Mouse (Mus musculus): ENCODE results near the gene Dnah1. TPM values are rescaled to one million over a fixed set of nuclear protein-coding genes. Genes with fewer than 3 reads are reported as not detected.

The Dnah1 gene
- total RNA-seq (2021), result 1 to 10 TPM; 4.4 TPM

DNA sequence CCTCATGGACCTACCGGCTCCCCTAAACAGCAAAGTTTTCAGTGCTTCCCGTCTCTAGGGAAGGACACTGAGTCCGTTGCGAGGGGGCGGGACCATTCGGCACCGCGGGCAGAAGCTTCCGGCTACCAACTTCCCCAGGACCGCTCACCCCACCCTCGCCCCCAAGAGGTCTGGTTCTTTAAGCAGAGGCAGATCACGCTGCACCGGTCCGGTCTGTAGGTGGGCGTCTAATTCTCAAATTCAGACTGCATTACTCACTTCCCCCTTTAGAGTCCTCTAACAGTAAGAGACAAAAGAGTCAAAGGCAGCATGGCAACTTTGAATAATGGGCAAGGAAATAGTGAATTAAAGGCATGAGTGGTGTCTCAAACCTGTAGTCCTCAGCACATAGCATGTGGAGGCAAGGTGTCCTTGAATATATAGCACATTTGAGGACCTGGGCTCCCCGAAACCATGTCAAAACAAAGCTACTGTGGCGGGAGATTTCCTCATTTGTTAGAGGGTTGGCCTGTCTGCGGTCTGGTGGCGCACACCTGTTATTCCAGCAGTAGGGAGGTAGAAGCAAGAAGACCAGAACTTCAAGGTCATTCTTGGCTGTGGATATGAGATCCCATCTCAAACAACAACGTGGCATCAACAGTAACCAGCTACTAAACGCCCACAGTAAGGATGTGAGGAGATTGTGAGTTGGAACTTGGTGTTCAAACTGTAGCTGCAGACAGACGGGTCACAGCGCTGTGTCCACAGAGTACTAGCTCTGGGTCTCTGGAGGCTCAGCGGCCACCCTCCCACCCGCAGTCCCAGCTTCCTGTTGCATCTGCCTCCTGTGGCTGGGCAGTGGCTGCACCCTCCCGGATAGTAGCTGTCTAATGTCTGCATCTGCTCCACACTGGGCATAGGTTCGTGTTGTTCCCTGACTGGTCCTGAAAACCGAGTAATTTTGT lies at the start of gene Dnah1:
Dnah1 (minus strand) TSS at position 48 of the 944 bp plus-strand sequence.
- peak in 1 of 2 experiments; percentile 26 for DNase-seq (ENCODE audit: extremely low spot score in 1 of 2, low spot score in 1 of 2)

DNA sequence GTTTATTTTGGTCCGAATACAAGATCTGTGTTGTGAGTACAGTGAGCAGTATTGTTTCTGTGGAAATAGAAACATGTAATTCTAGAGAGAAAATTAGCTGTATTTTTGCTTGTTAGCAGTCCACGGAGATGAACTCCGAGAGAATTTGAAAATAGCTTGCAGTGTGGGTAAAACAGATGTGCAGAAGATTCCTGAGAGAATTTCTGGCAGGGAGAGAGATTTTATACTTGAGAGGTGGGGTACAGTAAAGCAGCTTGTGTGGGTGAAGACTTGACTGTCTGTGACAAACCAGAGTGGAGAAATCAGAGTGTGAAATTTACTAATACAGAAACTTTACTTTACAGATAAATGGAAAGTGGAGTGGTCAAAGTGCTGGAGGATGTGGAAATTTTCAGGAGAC lies 45.7 kb upstream of the Dnah1 start:
- no peak for DNase-seq (ENCODE audit: extremely low spot score in 1 of 2, low spot score in 1 of 2)

DNA sequence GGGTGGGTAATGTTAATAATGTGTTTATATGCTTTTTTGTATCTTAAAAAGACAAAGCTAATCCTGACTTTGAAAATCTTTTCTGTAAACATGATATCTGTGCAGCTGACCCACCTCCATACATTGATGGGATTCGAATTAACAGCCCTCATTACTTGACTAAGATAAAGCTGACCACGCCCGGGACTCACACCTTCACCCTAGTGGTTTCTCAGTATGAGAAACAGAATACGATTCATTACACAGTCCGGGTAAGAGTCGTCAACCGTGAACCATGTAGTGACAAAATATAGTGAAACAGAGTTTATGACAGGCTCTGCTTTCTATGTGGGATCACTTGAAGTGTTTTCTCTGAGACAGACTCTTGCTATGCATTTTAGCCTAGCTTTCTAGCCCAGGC lies 44.3 kb upstream of the Dnah1 start:
- DNase-seq (ENCODE audit: extremely low spot score in 1 of 2, low spot score in 1 of 2), result no peak

DNA sequence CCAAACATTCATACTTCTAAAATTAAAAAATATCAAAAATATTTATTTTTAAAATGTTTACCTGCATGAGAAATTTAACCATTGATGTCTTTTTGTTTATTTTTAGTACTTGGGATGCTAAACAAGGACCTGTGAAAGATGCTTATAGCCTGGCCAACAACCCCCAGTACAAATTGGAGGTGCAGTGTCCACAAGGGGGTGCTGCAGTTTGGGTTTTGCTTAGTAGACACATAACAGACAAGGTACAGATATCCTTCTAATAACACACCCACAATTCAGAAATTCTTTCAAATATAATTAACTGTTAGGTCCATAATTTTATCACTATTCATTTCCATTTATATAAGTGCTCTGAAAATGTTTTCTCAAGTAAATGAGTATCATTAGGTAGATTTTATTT lies 41.7 kb upstream of the Dnah1 start:
- peak in 1 of 2 experiments; percentile 84 for DNase-seq (ENCODE audit: extremely low spot score in 1 of 2, low spot score in 1 of 2)

DNA sequence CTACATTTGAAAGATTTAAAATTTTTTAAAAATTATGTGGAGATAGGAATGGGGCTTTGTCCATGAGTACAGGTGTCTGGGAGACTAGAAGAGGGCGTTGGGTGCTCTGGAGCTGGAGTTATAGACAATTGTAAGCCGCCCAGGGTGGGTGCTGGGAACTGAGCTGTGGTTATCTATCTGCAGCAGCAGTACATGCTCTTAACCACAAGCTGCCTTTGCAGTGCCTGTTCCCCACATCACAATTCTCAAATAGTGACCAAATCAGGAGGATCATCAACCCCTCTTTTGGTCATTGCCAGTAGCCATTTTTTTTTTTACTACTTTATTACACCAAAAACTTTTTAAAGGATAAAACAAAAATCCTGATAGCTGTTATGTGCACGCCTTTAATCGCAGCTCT lies 40.9 kb upstream of the Dnah1 start:
- DNase-seq (ENCODE audit: extremely low spot score in 1 of 2, low spot score in 1 of 2), result no peak

DNA sequence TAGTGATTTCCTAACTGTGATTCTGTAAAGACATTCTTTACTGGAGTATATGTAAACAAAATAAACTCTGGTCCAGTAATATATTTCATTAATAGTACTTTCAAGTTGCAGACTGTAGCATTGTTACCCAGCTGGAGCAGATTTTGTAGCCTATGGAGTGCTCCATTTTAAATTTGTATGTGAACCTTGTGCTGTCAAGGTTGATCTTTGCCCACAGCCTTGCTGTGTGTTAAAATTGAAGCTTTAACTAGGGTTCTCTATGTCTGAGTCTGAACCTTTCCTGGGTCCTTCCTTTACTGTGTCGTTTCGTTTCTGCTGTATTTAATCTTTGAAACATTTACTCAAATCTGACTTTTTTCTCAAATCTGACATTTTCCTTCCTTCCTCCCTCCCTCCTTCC lies 38.5 kb upstream of the Dnah1 start:
- DNase-seq (ENCODE audit: extremely low spot score in 1 of 2, low spot score in 1 of 2), result no peak

DNA sequence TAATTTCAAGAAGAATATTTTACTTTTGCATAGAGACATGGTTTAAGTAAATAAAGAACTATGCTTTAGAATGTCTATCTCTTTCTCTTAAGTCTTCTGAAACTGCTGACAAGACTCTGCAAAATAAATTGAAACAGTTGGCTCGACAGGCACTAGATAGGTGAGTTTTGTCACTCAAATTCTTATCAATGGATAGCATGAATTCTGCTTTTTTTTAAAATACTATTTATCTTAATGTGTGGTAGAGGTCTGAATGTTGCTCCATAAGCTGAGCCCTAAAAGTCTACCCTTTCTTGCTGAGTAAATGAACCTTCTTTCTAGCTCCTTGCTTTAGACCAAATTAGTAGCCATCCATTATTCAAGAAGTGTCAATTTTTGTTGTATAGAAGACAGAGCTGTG lies 21.7 kb upstream of the Dnah1 start:
- no peak for DNase-seq (ENCODE audit: extremely low spot score in 1 of 2, low spot score in 1 of 2)

DNA sequence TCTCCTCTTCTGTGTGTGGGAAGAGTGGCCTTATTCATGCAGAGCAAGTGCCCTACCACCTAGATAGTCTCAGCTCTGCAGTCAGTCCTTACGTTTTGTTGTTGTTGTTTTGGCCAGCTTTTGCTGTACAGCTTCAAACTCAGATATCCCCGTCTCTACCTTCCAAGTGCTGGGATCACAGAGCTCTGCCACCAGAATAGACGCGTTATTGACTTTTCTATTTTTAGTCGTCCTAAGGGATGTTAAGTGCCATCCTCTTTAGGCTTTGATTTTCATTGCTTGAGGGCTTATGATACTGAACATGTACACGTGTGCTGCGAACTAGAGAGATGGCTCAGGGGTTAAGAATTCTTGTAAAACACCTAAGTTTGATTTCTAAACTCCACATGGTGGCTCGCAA lies 19.5 kb upstream of the Dnah1 start:
- no peak for DNase-seq (ENCODE audit: extremely low spot score in 1 of 2, low spot score in 1 of 2)

DNA sequence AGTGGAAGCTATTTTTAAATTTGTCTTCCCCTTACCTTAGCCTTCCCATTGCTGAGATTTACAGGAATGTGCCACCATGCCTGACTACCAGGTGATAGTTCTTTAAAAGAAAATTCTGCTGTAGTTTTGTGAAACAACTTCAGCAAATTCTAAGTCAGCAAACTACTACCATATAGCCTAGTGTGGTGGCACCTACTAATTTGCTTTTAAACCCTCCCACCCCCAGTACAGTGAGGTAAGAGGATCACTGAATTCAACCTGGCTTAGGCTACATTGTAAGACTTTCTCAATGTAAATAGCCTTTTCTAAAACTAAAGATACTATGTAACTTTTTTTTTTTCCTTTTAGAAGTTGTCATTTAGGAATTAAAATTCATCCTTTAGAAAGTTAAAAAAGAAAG lies 14.3 kb upstream of the Dnah1 start:
- DNase-seq (ENCODE audit: extremely low spot score in 1 of 2, low spot score in 1 of 2), result no peak

DNA sequence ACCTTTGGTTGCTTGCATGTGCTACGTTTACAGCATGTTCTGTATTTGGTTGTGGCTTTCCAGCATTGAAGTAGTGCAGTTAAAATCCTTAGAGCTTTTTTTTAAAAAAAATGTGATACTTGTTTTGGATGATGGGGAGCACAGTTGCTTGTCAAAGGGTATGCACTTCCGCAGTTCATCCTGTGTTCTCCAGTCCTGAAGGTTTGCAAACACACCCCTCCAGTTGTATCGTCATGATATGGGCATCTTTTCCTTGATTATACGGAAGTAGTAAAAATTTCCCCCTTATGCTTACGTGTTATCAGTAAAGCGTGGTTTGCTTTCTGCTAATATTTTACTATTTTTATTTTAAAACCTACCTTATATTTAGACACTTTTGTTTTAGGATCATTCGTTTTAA lies 13.7 kb upstream of the Dnah1 start:
- DNase-seq (ENCODE audit: extremely low spot score in 1 of 2, low spot score in 1 of 2), result no peak

DNA sequence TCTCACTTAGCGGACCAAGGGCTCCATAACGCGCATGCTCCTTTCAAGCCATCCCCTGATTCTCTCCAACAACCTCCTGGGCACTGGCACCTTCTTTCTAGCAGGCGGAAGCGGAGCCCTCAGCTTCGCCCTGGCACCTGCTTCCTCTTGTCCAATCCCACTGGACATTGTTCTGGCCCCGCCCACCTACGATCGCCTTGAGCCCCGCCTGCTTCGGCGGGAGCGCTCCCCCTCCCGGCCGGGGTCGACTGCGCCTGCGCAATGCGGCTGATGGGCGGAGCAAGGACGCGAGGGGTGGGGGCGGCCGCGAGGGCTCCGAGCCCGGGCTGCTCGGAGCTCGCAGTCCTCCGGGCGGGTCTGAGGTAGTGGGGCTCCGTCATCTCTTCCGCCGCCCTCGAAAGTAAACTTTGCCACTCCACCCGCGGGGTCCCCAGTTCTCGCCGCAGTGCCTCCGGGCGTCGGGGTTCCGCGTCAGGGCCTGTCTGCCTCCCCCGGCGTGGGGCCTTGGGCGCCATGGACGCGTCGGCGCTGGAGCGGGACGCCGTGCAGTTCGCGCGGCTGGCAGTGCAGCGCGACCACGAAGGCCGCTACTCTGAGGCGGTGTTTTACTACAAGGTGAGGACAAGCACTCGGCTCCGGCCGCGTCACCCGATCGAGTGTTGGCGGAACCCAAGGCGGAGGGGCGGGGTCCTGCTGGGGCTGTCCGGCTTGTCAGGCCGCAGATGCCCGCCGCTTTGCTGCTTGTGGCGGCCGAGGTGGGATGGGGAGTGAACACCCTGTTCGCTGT lies 12.9 kb upstream of the Dnah1 start, which contains the start of gene Capn7:
Capn7 (plus strand) TSS at position 270 of the 787 bp plus-strand sequence.
- DNase-seq (ENCODE audit: extremely low spot score in 1 of 2, low spot score in 1 of 2), result peak; percentile 98

DNA sequence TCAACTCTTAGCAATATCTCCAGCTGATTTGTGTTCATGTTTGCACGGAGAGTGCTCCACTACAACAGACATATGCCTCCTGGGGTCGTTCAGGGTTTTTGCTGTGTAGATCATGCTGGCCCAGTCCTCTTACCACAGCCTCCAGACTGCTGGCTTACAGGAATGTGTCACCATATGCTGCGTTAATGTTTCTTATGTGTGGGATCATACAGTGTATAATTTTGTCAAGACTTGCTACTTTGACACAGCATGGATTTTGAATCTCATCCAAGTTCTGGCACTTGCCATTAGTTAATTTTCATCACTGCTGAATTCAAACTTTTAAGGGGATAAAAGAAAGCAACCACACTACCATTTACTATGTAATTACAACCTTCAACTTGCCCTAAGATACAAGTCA lies 12.1 kb upstream of the Dnah1 start:
- DNase-seq (ENCODE audit: extremely low spot score in 1 of 2, low spot score in 1 of 2), result no peak

DNA sequence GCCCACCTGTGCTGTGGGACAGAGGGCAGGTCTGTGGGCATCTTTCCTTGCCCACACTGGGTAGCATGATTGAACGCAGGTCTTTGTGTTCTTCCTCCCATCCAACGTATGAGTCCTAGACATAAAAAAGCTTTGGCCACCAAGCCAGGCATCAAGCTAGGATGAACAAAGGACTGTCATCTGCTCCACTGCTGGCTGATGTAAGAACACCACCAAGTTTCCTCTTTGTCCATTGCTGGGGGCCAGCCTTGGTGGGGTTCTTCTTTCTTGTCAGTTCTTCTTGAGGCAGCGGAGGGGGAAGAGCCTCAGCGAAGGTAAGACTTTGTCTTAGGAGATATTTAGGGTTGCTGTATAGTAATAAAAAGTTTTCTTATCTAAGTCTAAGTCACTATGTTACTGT lies 7.3 kb upstream of the Dnah1 start:
- DNase-seq (ENCODE audit: extremely low spot score in 1 of 2, low spot score in 1 of 2), result no peak

DNA sequence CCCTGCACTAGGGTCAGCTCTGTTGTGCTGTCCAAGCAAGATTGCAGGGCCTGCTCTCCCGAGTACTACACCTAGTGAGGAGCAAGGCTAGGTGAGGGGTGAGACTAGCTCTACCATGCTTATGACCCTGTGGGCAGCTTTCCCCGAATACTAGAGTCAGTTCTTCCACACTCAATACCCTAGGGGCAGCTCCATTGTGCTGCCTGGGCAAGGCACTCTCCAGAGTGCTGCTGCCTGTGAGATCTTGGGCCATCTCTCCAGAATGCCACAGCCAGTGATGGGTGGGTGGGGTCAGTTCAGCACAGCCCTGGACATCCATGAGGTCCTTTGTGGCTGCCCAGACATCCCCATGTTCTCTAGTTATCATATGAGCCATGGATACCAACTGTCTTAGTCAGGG lies 6.0 kb upstream of the Dnah1 start:
- DNase-seq (ENCODE audit: extremely low spot score in 1 of 2, low spot score in 1 of 2), result no peak

DNA sequence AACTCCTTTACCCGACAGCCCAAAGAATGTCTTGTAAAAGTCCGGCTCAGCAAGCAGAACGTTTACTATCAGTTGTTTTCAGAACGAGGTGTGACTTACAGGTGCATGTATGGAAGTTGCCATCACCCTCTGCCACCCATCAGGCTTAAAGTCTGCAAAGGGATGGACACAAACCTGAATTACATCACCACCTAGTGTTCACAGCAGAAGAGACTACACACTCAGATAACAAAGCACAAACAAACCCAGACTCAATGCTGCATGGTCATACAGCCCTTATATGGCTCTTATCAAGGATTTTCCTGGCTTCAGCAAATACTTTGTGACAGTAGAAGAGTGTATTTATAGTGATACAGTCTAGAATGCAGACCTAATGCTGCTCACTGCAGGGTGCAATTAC lies 4.0 kb upstream of the Dnah1 start:
- no peak for DNase-seq (ENCODE audit: extremely low spot score in 1 of 2, low spot score in 1 of 2)

DNA sequence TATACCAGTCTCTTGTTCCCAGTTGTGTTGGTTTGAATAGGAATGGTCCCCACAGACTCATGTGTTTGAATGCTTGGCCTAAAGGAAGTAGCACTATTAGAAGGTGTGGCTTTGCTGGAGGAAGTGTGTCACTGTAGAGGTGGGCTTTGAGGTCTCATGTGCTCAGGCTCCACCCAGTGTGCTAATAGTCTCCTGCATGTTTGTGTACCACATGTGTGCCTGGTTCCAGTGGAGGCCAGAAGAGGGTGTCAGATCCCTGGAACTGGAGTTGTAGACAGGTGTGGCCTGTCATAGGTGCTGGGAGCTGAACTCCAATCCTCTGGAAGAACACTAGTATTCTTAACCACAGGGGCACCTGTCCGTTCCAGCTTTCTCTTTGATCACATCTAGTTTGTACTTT lies 3.5 kb upstream of the Dnah1 start:
- no peak for DNase-seq (ENCODE audit: extremely low spot score in 1 of 2, low spot score in 1 of 2)

DNA sequence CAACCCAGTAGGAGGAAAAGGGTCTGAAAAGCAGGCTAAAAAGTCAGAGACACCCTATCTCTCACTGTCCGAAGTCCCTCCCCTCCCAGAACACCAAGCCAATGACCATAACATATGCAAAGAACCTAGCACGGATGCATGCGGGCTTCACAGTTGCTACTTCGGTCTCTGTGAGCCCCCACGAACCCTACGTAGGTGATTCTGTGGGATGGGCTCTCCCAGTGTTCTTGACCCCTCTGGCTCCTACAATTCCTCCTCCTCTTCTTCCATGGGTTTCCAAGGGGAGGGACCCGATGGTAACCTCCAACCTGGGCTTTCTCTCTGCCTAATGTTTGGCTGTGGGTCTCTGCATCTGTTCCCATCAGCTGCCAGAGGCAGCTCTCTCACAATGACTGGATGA lies 3.1 kb upstream of the Dnah1 start:
- no peak for DNase-seq (ENCODE audit: extremely low spot score in 1 of 2, low spot score in 1 of 2)

DNA sequence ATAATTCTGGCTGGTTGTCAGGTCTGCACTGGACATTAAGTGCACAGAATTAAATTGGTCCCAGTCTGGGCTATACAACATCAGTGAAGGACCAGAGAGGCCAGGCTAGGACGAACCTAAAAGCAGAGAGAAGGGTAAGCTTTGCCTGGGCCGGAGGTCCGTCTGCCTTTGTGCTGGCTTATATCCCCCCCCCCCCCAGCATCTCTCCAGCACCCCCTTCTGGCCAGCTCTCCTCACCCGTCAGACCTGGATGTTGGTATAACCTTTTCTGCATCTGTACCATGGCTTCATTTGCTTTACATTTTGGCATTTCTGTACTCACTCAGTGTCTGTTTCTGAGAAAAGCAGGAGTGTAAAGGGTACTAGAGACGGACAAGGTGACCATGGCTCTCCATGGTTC lies 1.9 kb upstream of the Dnah1 start:
- no peak for DNase-seq (ENCODE audit: extremely low spot score in 1 of 2, low spot score in 1 of 2)

DNA sequence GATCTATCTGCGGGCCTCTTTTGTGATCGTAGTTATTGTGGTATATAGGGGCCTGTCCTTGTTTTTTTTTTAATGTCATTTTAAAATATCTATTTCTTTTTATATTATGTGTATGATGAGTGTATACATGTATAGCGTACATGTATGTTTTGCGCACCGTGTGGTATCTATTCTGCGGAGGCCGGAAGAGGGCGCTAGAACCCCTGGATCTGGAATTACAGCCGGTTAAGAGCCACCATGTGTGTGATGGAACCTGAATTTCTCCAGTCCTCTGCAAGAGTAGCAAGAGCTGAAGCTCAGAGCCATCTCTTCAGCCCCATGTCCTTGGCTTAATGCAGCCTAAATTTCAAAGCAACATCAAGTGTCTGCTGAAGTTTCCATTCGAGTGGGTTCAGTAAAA lies 1.2 kb upstream of the Dnah1 start:
- DNase-seq (ENCODE audit: extremely low spot score in 1 of 2, low spot score in 1 of 2), result no peak

DNA sequence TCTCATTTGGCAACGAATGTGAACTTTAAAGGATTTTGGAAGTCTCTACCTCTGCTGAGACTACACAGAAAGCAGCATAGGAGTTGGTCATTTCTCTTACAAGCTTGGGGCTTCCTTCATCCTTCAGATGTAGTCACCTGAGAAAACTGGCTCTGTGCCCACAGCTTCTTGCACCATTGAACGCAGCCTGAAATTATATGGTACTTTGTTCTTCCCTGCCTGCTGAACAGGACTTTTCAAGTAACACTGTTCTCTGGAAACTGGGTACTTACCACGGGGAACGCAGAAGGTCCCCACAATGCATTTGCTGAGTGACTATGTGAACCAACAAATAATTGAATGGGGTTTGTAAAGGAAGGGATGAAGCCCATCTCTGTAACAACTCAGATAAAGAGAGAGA lies 507 bp downstream of the Dnah1 start:
- no peak for DNase-seq (ENCODE audit: extremely low spot score in 1 of 2, low spot score in 1 of 2)

DNA sequence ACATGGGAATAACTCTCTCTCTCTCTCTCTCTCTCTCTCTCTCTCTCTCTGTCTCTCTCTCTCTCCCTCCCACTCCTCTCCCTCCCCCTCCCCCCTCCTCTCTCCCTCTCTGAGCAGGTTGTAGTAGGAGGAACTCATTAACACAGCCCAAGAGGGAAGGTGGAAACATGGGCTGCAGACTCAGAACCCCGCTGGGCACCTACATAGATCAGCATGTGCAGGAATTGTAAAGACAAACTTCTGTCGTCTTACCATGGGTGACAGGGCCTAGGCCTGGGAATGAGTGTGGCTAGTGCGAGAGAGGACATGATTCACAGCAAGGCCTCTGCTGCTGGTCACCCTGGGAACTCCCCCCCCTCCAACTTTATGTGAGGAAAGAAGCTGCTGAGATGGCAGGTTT lies 1.5 kb downstream of the Dnah1 start:
- no peak for DNase-seq (ENCODE audit: extremely low spot score in 1 of 2, low spot score in 1 of 2)

DNA sequence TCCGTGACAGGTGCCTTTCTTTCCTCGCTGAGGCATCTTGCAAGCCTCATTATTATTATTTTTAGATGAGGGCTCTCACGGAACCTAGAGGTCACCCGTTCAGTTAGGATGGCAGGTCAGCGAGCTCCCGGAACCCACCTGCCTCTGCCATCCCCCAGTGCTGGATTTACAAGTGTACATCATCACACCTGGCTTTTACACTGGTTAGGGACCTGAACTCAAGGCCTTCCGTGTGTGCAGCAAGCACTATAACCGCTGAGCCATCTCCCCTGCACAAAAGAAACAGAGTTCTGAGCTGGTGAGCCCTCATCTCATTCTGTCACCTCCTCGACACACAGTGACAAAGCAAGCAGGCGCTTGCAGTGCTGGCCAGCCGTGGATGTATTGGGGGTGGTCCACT lies 2.5 kb downstream of the Dnah1 start:
- DNase-seq (ENCODE audit: extremely low spot score in 1 of 2, low spot score in 1 of 2), result no peak

Measured in layer of hippocampus, postnatal 25 days (tissue).